Mouse (Mus musculus): ENCODE data around the gene E2f3. TPM values are rescaled to one million over a fixed set of nuclear protein-coding genes. Genes with fewer than 3 reads are reported as not detected.

E2f3 gene
- polyA plus RNA-seq, 1 experiment from 2014 or later = 14.1 TPM

Other genes with a start within 250 kb of the E2f3 start
- 31.5 and 34.0 TPM in 2 replicates for gene Cdkal1, start 130.4 kb downstream of the E2f3 start, polyA plus RNA-seq (2015; fragmentation: Nextera tagmentation; extraction: Ambion mirVana)
- 24.7 and 29.4 TPM in 2 replicates for gene Mboat1, start 150.4 kb upstream of the E2f3 start, polyA plus RNA-seq (2015; fragmentation: Nextera tagmentation; extraction: Ambion mirVana)